Mouse (Mus musculus) ES-E14 (cell line): Measurements from ENCODE around the gene Vmn2r86. TPM values are rescaled to one million over a fixed set of nuclear protein-coding genes. Genes with fewer than 3 reads are reported as not detected.
A peak's percentile ranks its signal among the peaks of the same experiment; 100 is the strongest.
"Not testable (repeated sequence)": the region's sequence is repeated elsewhere in the genome, so short reads cannot be mapped to it uniquely, and the experiment has no call there.

ENCODE experiments used
- DNase-seq: peaks from one replicate; pipeline ENCODE4 v3.0.0-alpha.2; 2013; ENCODE audit warnings: low read depth, low spot score
- H3K27ac ChIP-seq: 2 replicates; pipeline ENCODE4 v1.5.1; 2012; ENCODE audit warnings: low read depth, mild to moderate bottlenecking, low read length, moderate library complexity, mixed read lengths; ENCODE audit not compliant: poor library complexity, insufficient read depth, severe bottlenecking
- H3K36me3 ChIP-seq: 2 replicates; pipeline ENCODE4 v1.6.1; 2012; ENCODE audit warnings: mild to moderate bottlenecking, low read length, moderate library complexity, mixed read lengths; ENCODE audit not compliant: control insufficient read depth, poor library complexity, insufficient read depth, severe bottlenecking
- H3K4me1 ChIP-seq, 2 experiments: fragments of 150-350 bp in 1 of 2; sonication (generic) in 1 of 2; 2 replicates each; pipeline ENCODE4 v1.6.1; 2012; ENCODE audit warnings: low read length in 2 of 2, mild to moderate bottlenecking in 1 of 2, mixed read lengths in 1 of 2; ENCODE audit not compliant: control insufficient read depth in 2 of 2, insufficient read depth in 2 of 2, poor library complexity in 1 of 2
- H3K4me3 ChIP-seq, 2 experiments: fragments of 150-350 bp in 1 of 2; sonication (generic) in 1 of 2; 2 replicates each; pipeline ENCODE4 v1.5.1; 2012; ENCODE audit warnings: low read length in 2 of 2, low read depth in 1 of 2, mild to moderate bottlenecking in 1 of 2, mixed read lengths in 1 of 2; ENCODE audit not compliant: insufficient read depth in 1 of 2, poor library complexity in 1 of 2, severe bottlenecking in 1 of 2
- H3K9ac ChIP-seq: 2 replicates; pipeline ENCODE4 v1.6.1; 2012; ENCODE audit warnings: low read depth, mild to moderate bottlenecking, low read length, mixed read lengths; ENCODE audit not compliant: poor library complexity, insufficient read depth, severe bottlenecking
- H3K9me3 ChIP-seq: fragments of 150-350 bp; sonication (generic); 2 replicates; pipeline ENCODE4 v1.6.1; 2012; ENCODE audit warnings: low read depth, mild to moderate bottlenecking, low read length; ENCODE audit not compliant: control insufficient read depth, insufficient read depth
- CHD2 ChIP-seq: IDR thresholded peaks from 2 replicates; pipeline ENCODE4 v1.6.1; 2014; ENCODE audit warnings: mild to moderate bottlenecking, low read depth, low read length, inconsistent platforms
- HCFC1 ChIP-seq: IDR thresholded peaks from 2 replicates; pipeline ENCODE4 v1.6.1; 2012; ENCODE audit warnings: low read length, inconsistent platforms, borderline replicate concordance; ENCODE audit not compliant: insufficient read depth
- MAFK ChIP-seq: IDR thresholded peaks from 2 replicates; pipeline ENCODE4 v1.6.1; 2014; ENCODE audit warnings: mild to moderate bottlenecking, low read depth, low read length, inconsistent platforms; ENCODE audit not compliant: insufficient read depth
- ZC3H11A ChIP-seq: IDR thresholded peaks from 2 replicates; pipeline ENCODE4 v1.6.1; 2012; ENCODE audit warnings: low read depth, mild to moderate bottlenecking, inconsistent platforms, low read length, borderline replicate concordance
- ZNF384 ChIP-seq: IDR thresholded peaks from 2 replicates; pipeline ENCODE4 v1.6.1; 2012; ENCODE audit warnings: low read depth, low read length, inconsistent platforms
- in situ Hi-C, 2 experiments: fragments of 600-800 bp; cut with MboI; formaldehyde crosslinking; loops; one replicate each; pipeline ENCODE4 v1.15.1; 2025; ENCODE audit warnings: low sequenced_read_pairs in 2 of 2, inconsistent platforms in 1 of 2; ENCODE audit not compliant: unreplicated experiment in 2 of 2
- total RNA-seq: library from RNA; depleted of rRNA; stranded (reverse); fragments of 300-350 nt; gene quantifications from 2 replicates; pipeline ENCODE4 v1.2.3, GENCODE M21; 2012; rRNA removed

The Vmn2r86 gene
- total RNA-seq: 0.05 TPM in 1 of 2 replicates, not detected in the other

GRCm38 (mm10) chr10:130455950-130456349 lies at the start of gene Vmn2r86:
Gene Vmn2r86, minus strand, starts transcription at chr10:130456050.
- H3K9ac ChIP-seq, H3K36me3 ChIP-seq, H3K27ac ChIP-seq, H3K9me3 ChIP-seq, H3K4me1 ChIP-seq, H3K4me3 ChIP-seq, in situ Hi-C loops, DNase-seq: not testable (repeated sequence)

- in situ Hi-C loops: no loop called here
- Histone ChIP-seq H3K36me3 (no peaks in the 10 kb centered on the region), H3K27ac (no peak within 1 kb of the TSS), H3K4me1 (no peaks in the 10 kb centered on the region), H3K4me3 (no peak within 1 kb of the TSS), H3K9ac (no peak within 1 kb of the TSS), H3K9me3 (no peaks in the 10 kb centered on the region)
- no peak for TF ChIP-seq HCFC1
- no peak for TF ChIP-seq MAFK
- no peak for TF ChIP-seq ZC3H11A
- no peak for TF ChIP-seq CHD2
- TF ChIP-seq ZNF384: no peak
- no peak for DNase-seq
Measured at GRCm38 (mm10) chr10:130497296-130497695, 41.4 kb upstream of the Vmn2r86 start, which contains the start of gene Vmn2r87. Gene Vmn2r87, minus strand, starts transcription at chr10:130497396.

GRCm38 (mm10) chr10:130470311-130470760 lies 14.5 kb upstream of the Vmn2r86 start:
- Histone ChIP-seq H3K27ac (no peak overlapping the region), H3K4me3 (peak overlapping the region; percentile 71 to 78), H3K9me3 (no peaks in the 10 kb centered on the region), H3K9ac (peak overlapping the region; percentile 84), H3K36me3 (no peaks in the 10 kb centered on the region), H3K4me1 (no peaks in the 10 kb centered on the region)
- in situ Hi-C loops: no loop called here
- DNase-seq: no peak
- no peak for TF ChIP-seq MAFK
- no peak for TF ChIP-seq ZC3H11A
- no peak for TF ChIP-seq CHD2
- no peak for TF ChIP-seq HCFC1
- no peak for TF ChIP-seq ZNF384

- Histone ChIP-seq H3K9ac (no peak overlapping the region; the same call in 1 of the 2 replicates), H3K9me3 (no peaks in the 10 kb centered on the region), H3K36me3 (no peaks in the 10 kb centered on the region), H3K27ac (no peak overlapping the region), H3K4me1 (no peaks in the 10 kb centered on the region), H3K4me3 (peak overlapping the region; percentile 11 to 22; a peak in 2 of 4 replicates)
- TF ChIP-seq CHD2 (no peak), ZNF384 (no peak), MAFK (no peak), ZC3H11A (no peak), HCFC1 (no peak)
- DNase-seq: no peak
- in situ Hi-C loops: no loop called here
Measured at GRCm38 (mm10) chr10:130444776-130445175, 11.1 kb downstream of the Vmn2r86 start.

- H3K9ac ChIP-seq, H3K36me3 ChIP-seq, H3K9me3 ChIP-seq, in situ Hi-C loops, H3K4me3 ChIP-seq, DNase-seq, H3K27ac ChIP-seq, H3K4me1 ChIP-seq: not testable (repeated sequence)
Measured at GRCm38 (mm10) chr10:130434185-130434898, 21.5 kb downstream of the Vmn2r86 start.

GRCm38 (mm10) chr10:130429603-130430002 lies 26.2 kb downstream of the Vmn2r86 start, which contains the start of gene Vmn2r85:
Gene Vmn2r85, minus strand, starts transcription at chr10:130429703.
- DNase-seq, H3K4me1 ChIP-seq, H3K36me3 ChIP-seq, H3K9me3 ChIP-seq, in situ Hi-C loops, H3K4me3 ChIP-seq, H3K9ac ChIP-seq, H3K27ac ChIP-seq: not testable (repeated sequence)

GRCm38 (mm10) chr10:130422368-130422767 lies 33.5 kb downstream of the Vmn2r86 start:
- H3K27ac ChIP-seq, H3K36me3 ChIP-seq, H3K9ac ChIP-seq, H3K4me1 ChIP-seq, H3K9me3 ChIP-seq, DNase-seq, H3K4me3 ChIP-seq, in situ Hi-C loops: not testable (repeated sequence)
